Mouse (Mus musculus) C2C12 (cell line): ENCODE measurements around the gene Ampd2.

Experiments used
- CTCF ChIP-seq: IDR thresholded peaks from one replicate; pipeline ENCODE4 v1.5.1; 2011; ENCODE audit not compliant: control insufficient read depth, insufficient read depth, insufficient read length
- FOSL1 ChIP-seq: IDR thresholded peaks from one replicate; pipeline ENCODE4 v1.8.0; 2011; ENCODE audit warnings: mild to moderate bottlenecking, low read length; ENCODE audit not compliant: poor library complexity, insufficient read depth, severe bottlenecking
- MAX ChIP-seq: IDR thresholded peaks from one replicate; pipeline ENCODE4 v1.6.1; 2011; ENCODE audit warnings: mild to moderate bottlenecking, control low read depth
- USF1 ChIP-seq: IDR thresholded peaks from one replicate; pipeline ENCODE4 v1.6.1; 2011; ENCODE audit warnings: low read depth, mild to moderate bottlenecking, control low read depth, moderate library complexity

DNA sequence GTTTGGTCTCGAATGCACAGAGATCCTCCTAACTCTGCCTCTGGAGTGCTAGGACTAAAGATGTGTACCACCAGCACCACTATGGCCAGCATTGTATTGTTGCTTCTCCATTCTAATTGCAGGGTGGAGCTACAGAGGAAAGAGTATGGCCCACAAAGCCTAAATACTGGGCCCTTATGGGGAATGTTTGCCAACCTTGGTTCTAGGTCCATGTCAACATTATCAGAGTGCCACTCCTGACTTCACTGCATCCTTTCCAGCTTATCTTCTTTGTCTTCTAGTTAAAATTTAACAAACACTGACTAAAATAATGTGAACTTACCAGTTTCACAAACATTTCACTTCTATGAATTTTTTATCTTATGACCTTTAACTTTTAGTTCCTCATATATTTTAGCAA, 59.9 kb downstream of the Ampd2 start:
- TF ChIP-seq MAX (no peak), USF1 (no peak), CTCF (no peak), FOSL1 (no peak)
